Mouse (Mus musculus) stomach, adult 2 months (tissue): ENCODE data around the gene Adora2b. TPM values are rescaled to one million over a fixed set of nuclear protein-coding genes. Genes with fewer than 3 reads are reported as not detected.

Experiments
- polyA plus RNA-seq: library from polyadenylated mRNA; depleted of rRNA; stranded (reverse); fragments of >200 nt; gene quantifications from 2 replicates; pipeline ENCODE4 v1.2.3, GENCODE M21; 2012; rRNA removed

The Adora2b gene
- polyA plus RNA-seq = 2.5 and 3.1 TPM in 2 replicates

GRCm38 (mm10) chr11:62248401-62249244 lies at the start of gene Adora2b:
Gene Adora2b (plus strand): TSS chr11:62248984.

DNA sequence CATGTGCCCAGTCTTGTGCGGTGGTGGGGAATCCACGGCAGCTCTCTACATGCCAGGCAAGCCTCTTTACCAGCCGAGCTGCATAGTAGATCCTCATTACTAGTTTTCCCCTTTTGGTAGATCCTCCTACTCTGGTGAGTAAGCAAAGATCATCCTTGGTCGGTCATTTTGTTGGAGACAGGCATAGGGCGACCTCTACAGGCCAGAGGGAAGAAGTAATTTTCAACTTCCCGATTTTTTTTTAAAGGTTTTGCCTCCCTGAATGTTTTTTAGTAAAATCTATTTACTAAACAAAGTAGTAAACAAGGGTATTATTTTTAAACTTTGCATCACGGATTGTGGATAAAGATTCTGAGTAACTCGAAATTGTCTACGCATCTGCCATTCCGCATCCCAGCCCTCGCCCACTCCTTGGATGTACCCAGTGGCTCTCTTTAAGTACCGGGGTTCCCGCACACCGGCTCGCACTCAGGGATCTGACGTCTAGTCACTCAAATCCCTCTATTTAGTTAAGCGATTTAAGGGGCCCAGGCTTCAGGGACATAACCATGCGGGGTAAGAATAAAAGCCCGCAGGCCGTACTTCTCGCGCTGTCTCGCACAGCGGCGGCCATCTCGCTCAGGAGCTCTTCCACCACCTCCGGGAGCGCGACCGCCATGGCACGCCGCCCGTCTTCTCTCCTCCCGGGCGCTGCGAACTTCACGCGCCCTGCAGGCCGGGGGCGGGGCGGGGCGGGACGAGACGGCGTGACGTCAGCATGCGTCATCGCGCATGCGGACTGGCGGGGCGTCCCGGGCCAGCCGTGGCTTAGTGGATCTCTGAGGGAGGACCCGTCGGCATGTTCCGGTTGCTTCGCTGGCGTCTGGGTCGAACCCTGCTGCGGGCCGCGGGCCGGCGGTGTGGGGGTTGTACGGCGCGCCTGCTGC lies 32.2 kb downstream of the Adora2b start, which contains the start of the genes Zswim7 and Ttc19:
Gene Zswim7 (minus strand): TSS at position 701 of the 926 bp plus-strand sequence.
Gene Ttc19 (plus strand): TSS at position 799 of the 926 bp plus-strand sequence.

Other genes starting within 250 kb of the Adora2b start
- 2.1 and 3.2 TPM in 2 replicates for gene Zswim7, start 32.4 kb downstream of the Adora2b start, polyA plus RNA-seq
- 2.3 and 3.0 TPM in 2 replicates for gene Ttc19, start 32.5 kb downstream of the Adora2b start, polyA plus RNA-seq
- gene Pigl, start 209.5 kb downstream of the Adora2b start, polyA plus RNA-seq = 1.4 and 1.8 TPM in 2 replicates
- 20.5 and 24.9 TPM in 2 replicates for gene Ncor1, start 209.6 kb downstream of the Adora2b start, polyA plus RNA-seq